ENCODE assay signal across 7 mouse cellular contexts in genomic region chr2:34904849-34905542, GRCm38 (mm10). TPM values are rescaled to one million over a fixed set of nuclear protein-coding genes. Genes with fewer than 3 reads are reported as not detected.
DNase-seq lines count a peak whose midpoint lies in the region; ATAC-seq and TF ChIP-seq lines count a peak whose summit lies in the region.

No protein-coding gene starts in this region.

- H3K27me3 ChIP-seq in embryonic facial prominence, embryonic 10.5 days (replicated peaks; ENCODE audit: low read depth, poor library complexity, severe bottlenecking): peaks cover 28% of the 10 kb centered on the region
- no peaks in the 10 kb centered on the region for H3K27me3 ChIP-seq in intestine, postnatal 0 days (replicated peaks; ENCODE audit: control insufficient read depth, insufficient read depth, low read length)
- H3K27me3 ChIP-seq in midbrain, embryonic 12.5 days: peaks cover 15% of the 10 kb centered on the region; the same call in 1 of the 2 replicates
- no peaks in the 10 kb centered on the region for H3K27me3 ChIP-seq in small intestine, adult 2 months (ENCODE audit: control insufficient read depth, insufficient read depth, low read length)

- H3K9me3 ChIP-seq in embryonic facial prominence, embryonic 10.5 days: no peaks in the 10 kb centered on the region
- H3K9me3 ChIP-seq in intestine, postnatal 0 days (ENCODE audit: control insufficient read depth): no peaks in the 10 kb centered on the region
- H3K9me3 ChIP-seq in midbrain, embryonic 12.5 days: no peaks in the 10 kb centered on the region

- peaks cover 34% of the 10 kb centered on the region for H3K4me1 ChIP-seq in embryonic facial prominence, embryonic 10.5 days
- H3K4me1 ChIP-seq in intestine, postnatal 0 days (replicated peaks; ENCODE audit: control insufficient read depth, insufficient read depth, low read length): no peaks in the 10 kb centered on the region
- H3K4me1 ChIP-seq in midbrain, embryonic 12.5 days: peaks cover 10% of the 10 kb centered on the region
- H3K4me1 ChIP-seq in small intestine, adult 2 months (ENCODE audit: control insufficient read depth, insufficient read depth, insufficient read length, low read length): peaks cover 13% of the 10 kb centered on the region

- peak overlapping the region; percentile 49 for H3K4me3 ChIP-seq in embryonic facial prominence, embryonic 10.5 days
- peak overlapping the region; percentile 22 for H3K4me3 ChIP-seq in intestine, postnatal 0 days (ENCODE audit: low read depth, low read length)
- H3K4me3 ChIP-seq in midbrain, embryonic 12.5 days: peak overlapping the region; percentile 30
- peak overlapping the region; percentile 67 for H3K4me3 ChIP-seq in small intestine, adult 2 months (ENCODE audit: low read depth, low read length)

- no peak for TF ChIP-seq CTCF in intestine, postnatal 0 days (IDR thresholded peaks at IDR 0.05; ENCODE audit: low read depth)
- no peak for TF ChIP-seq CTCF in small intestine, adult 2 months (IDR thresholded peaks at IDR 0.05; ENCODE audit: extremely low read depth, insufficient read length, insufficient replicate concordance, low read depth, low read length)

- no peak overlapping the region for H3K9ac ChIP-seq in intestine, postnatal 0 days (ENCODE audit: low read depth, low read length)
- H3K9ac ChIP-seq in midbrain, embryonic 12.5 days (replicated peaks): no peak overlapping the region

- peak; percentile 98 for DNase-seq in adrenal gland, postnatal 10 days
- peak; percentile 98 for DNase-seq in embryonic facial prominence, embryonic 10.5 days (ENCODE audit: low spot score)
- peak; percentile 95 for DNase-seq in gonadal fat pad, adult 2 months (ENCODE audit: low read depth)
- DNase-seq in left cerebral cortex, postnatal 4 days: peak; percentile 99

- WGBS in embryonic facial prominence, embryonic 10.5 days: under 1% methylated on average over 34 of the region's 34 CpGs
- under 1% methylated on average over 34 of the region's 34 CpGs for WGBS in intestine, postnatal 0 days
- WGBS in midbrain, embryonic 12.5 days: 1% methylated on average over 34 of the region's 34 CpGs
- under 1% methylated on average over 34 of the region's 34 CpGs for WGBS in small intestine, adult 2 months

- H3K4me2 ChIP-seq in intestine, postnatal 0 days (replicated peaks; ENCODE audit: low read depth): peak overlapping the region; percentile 60
- H3K4me2 ChIP-seq in midbrain, embryonic 12.5 days (replicated peaks): peak overlapping the region; percentile 56

- H3K27ac ChIP-seq in embryonic facial prominence, embryonic 10.5 days (replicated peaks): no peak overlapping the region
- H3K27ac ChIP-seq in intestine, postnatal 0 days (ENCODE audit: low read depth, low read length): peak overlapping the region; percentile 58; the same call in 1 of the 2 replicates
- H3K27ac ChIP-seq in midbrain, embryonic 12.5 days (replicated peaks): peak overlapping the region; percentile 54
- peak overlapping the region; percentile 64 for H3K27ac ChIP-seq in small intestine, adult 2 months (ENCODE audit: insufficient read depth, low read depth, low read length)

- intact Hi-C loops in left cerebral cortex, postnatal 4 days (cut with DNase I): no loop called here

- peak; percentile 96 for ATAC-seq in intestine, postnatal 0 days
- ATAC-seq in midbrain, embryonic 12.5 days (ENCODE audit: low FRiP score, low read depth): peak; percentile 97

- TF ChIP-seq POLR2A in small intestine, adult 2 months (IDR thresholded peaks at IDR 0.05; ENCODE audit: low read depth, low read length): no peak

- H3K36me3 ChIP-seq in embryonic facial prominence, embryonic 10.5 days (replicated peaks): no peaks in the 10 kb centered on the region; the same call in 1 of the 2 replicates
- peaks cover 20% of the 10 kb centered on the region for H3K36me3 ChIP-seq in intestine, postnatal 0 days (ENCODE audit: control insufficient read depth, insufficient read depth)
- H3K36me3 ChIP-seq in midbrain, embryonic 12.5 days: no peaks in the 10 kb centered on the region
- H3K36me3 ChIP-seq in small intestine, adult 2 months (ENCODE audit: control insufficient read depth, insufficient read depth, low read length): no peaks in the 10 kb centered on the region

RNA-seq across cellular contexts. Expression of gene Phf19, which starts 8.8 kb away (rescaled TPM):
- total RNA-seq in adrenal gland, postnatal 10 days (2021): 1 to 10 TPM; 5.8 to 7.6 TPM
- polyA plus RNA-seq in embryonic facial prominence, embryonic 10.5 days (2016; fragmentation: Nextera tagmentation; extraction: Ambion mirVana): 1.1 and 1.8 TPM in 2 replicates
- 10.5 and 15.8 TPM in 2 replicates for polyA plus RNA-seq in gonadal fat pad, adult 2 months (2012; rRNA removed)
- 2.7 and 2.9 TPM in 2 replicates for polyA plus RNA-seq in intestine, postnatal 0 days (2015; fragmentation: Nextera tagmentation; extraction: Ambion mirVana)
- total RNA-seq in left cerebral cortex, postnatal 4 days (2021): 1 to 10 TPM; 2.3 to 4.5 TPM
- 2.7 and 4.1 TPM in 2 replicates for polyA plus RNA-seq in midbrain, embryonic 12.5 days (2016; fragmentation: Nextera tagmentation; extraction: Ambion mirVana)
- 0.51 and 1.4 TPM in 2 replicates for polyA plus RNA-seq in small intestine, adult 2 months (2012; rRNA removed)

RNA-seq across cellular contexts. Expression of gene Psmd5, which starts 30.2 kb away (rescaled TPM):
- 10 to 100 TPM; 29.7 to 38.5 TPM for total RNA-seq in adrenal gland, postnatal 10 days (2021)
- polyA plus RNA-seq in embryonic facial prominence, embryonic 10.5 days (2016; fragmentation: Nextera tagmentation; extraction: Ambion mirVana): 127 and 133 TPM in 2 replicates
- polyA plus RNA-seq in gonadal fat pad, adult 2 months (2012; rRNA removed): 14.5 and 20.7 TPM in 2 replicates
- polyA plus RNA-seq in intestine, postnatal 0 days (2015; fragmentation: Nextera tagmentation; extraction: Ambion mirVana): 47.5 and 52.2 TPM in 2 replicates
- 10 to 100 TPM; 38.2 to 45.8 TPM for total RNA-seq in left cerebral cortex, postnatal 4 days (2021)
- 106 and 107 TPM in 2 replicates for polyA plus RNA-seq in midbrain, embryonic 12.5 days (2016; fragmentation: Nextera tagmentation; extraction: Ambion mirVana)
- polyA plus RNA-seq in small intestine, adult 2 months (2012; rRNA removed): 3.0 and 4.2 TPM in 2 replicates

RNA-seq across cellular contexts. Expression of gene Cutal, which starts 30.8 kb away (rescaled TPM):
- total RNA-seq in adrenal gland, postnatal 10 days (2021): 10 to 100 TPM in 1 of 2 experiments, 1 to 10 TPM in 1; 4.1 to 11.1 TPM
- polyA plus RNA-seq in embryonic facial prominence, embryonic 10.5 days (2016; fragmentation: Nextera tagmentation; extraction: Ambion mirVana): 0.09 TPM in 1 of 2 replicates, not detected in the other
- 20.0 and 39.2 TPM in 2 replicates for polyA plus RNA-seq in gonadal fat pad, adult 2 months (2012; rRNA removed)
- polyA plus RNA-seq in intestine, postnatal 0 days (2015; fragmentation: Nextera tagmentation; extraction: Ambion mirVana): 16.4 and 17.6 TPM in 2 replicates
- total RNA-seq in left cerebral cortex, postnatal 4 days (2021): under 1 TPM; 0.20 to 0.52 TPM
- 0.28 TPM in 1 of 2 replicates, not detected in the other for polyA plus RNA-seq in midbrain, embryonic 12.5 days (2016; fragmentation: Nextera tagmentation; extraction: Ambion mirVana)
- 3.7 and 16.0 TPM in 2 replicates for polyA plus RNA-seq in small intestine, adult 2 months (2012; rRNA removed)

RNA-seq across cellular contexts. Expression of gene Traf1, which starts 56.6 kb away (rescaled TPM):
- total RNA-seq in adrenal gland, postnatal 10 days (2021): 1 to 10 TPM; 3.5 to 3.7 TPM
- 0.34 and 0.38 TPM in 2 replicates for polyA plus RNA-seq in embryonic facial prominence, embryonic 10.5 days (2016; fragmentation: Nextera tagmentation; extraction: Ambion mirVana)
- 3.8 and 6.4 TPM in 2 replicates for polyA plus RNA-seq in gonadal fat pad, adult 2 months (2012; rRNA removed)
- polyA plus RNA-seq in intestine, postnatal 0 days (2015; fragmentation: Nextera tagmentation; extraction: Ambion mirVana): 1.1 and 1.6 TPM in 2 replicates
- total RNA-seq in left cerebral cortex, postnatal 4 days (2021): 1 to 10 TPM; 1.1 to 2.6 TPM
- 0.35 and 1.3 TPM in 2 replicates for polyA plus RNA-seq in midbrain, embryonic 12.5 days (2016; fragmentation: Nextera tagmentation; extraction: Ambion mirVana)
- 3.8 and 6.1 TPM in 2 replicates for polyA plus RNA-seq in small intestine, adult 2 months (2012; rRNA removed)
